Mouse (Mus musculus): ENCODE measurements around the gene E2f4. TPM values are rescaled to one million over a fixed set of nuclear protein-coding genes. Genes with fewer than 3 reads are reported as not detected.
A peak's percentile ranks its signal among the peaks of the same experiment; 100 is the strongest.

The E2f4 gene
- polyA plus RNA-seq, 1 experiment from 2014 or later: 51.0 TPM

DNA sequence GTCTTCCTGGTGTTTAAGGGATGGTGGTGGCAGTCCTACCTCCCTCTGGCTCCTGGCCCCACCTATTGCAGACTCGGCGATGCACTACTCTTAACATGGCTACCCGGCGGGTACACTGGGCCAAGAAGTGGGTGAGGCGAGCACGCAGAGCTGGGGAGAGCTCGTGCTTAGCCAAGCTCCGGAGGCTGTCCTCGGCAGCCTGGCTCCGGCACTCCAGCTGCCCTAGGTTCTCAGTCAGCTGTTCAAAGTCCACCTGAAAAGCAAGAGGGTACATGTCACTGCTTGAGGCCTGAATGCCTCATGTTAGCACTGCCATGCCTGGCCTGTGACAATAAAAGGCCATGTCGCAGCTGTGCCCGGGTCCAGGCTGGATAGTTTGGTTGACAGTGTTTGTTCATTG lies 32.9 kb downstream of the E2f4 start:
- H3K4me2 ChIP-seq: no peak overlapping the region
- H3K36me3 ChIP-seq: peaks cover 41% of the 10 kb centered on the region
- no peaks in the 10 kb centered on the region for H3K27me3 ChIP-seq
- H3K9ac ChIP-seq: no peak overlapping the region
- H3K27ac ChIP-seq (replicated peaks): no peak overlapping the region
- no peak overlapping the region for H3K4me3 ChIP-seq
- H3K9me3 ChIP-seq: no peaks in the 10 kb centered on the region
- 97% methylated on average over 12 of the region's 12 CpGs for WGBS
- H3K4me1 ChIP-seq (replicated peaks): peaks cover 13% of the 10 kb centered on the region
- ATAC-seq (ENCODE audit: low FRiP score, low read depth): no peak

DNA sequence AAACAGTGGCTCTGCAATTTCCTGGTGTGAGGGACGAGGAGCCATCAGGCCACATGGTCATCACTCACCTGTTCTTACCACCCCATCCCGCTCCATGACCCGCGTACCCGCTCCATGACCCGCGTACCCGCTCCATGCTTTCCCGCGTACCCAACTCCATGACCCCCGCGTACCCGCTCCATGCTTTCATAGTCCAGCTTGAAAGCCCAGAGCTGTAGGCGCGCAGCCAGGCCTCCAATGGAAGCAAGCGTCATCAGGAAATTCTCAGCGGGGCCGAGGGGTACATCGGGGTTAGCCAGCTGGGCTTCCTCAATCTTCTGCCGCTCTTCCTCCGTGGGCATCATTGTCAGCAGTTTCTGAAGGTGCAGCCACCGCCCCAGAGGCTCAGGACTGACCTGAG lies 34.0 kb downstream of the E2f4 start:
- Histone ChIP-seq H3K27me3 (no peaks in the 10 kb centered on the region), H3K4me1 (replicated peaks) (peaks cover 10% of the 10 kb centered on the region), H3K4me2 (no peak overlapping the region), H3K9me3 (no peaks in the 10 kb centered on the region), H3K36me3 (peaks cover 41% of the 10 kb centered on the region), H3K4me3 (no peak overlapping the region), H3K9ac (no peak overlapping the region), H3K27ac (replicated peaks) (no peak overlapping the region)
- WGBS: 94% methylated on average over 22 of the region's 22 CpGs
- no peak for ATAC-seq (ENCODE audit: low FRiP score, low read depth)

DNA sequence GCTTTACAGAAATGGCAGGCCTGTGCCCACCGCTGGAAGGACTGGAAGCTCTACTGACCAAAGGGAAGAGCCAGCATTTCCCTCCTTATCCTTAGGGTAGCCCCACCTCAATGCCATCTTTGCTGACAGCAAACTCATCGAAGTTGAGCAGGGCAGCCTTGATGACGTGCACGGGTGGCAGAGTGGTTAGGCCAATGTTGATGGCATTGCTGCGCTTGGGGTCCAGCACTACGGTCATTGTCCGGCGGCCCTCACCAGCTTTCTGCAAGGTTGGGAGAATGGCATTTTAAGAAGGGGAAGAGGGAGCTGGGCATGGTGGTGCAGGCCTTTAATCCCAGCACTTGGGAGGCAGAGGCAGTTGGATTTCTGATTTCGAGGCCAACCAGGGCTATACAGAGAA lies 34.5 kb downstream of the E2f4 start:
- H3K4me1 ChIP-seq (replicated peaks): peaks cover 7% of the 10 kb centered on the region
- peaks cover 41% of the 10 kb centered on the region for H3K36me3 ChIP-seq
- H3K27me3 ChIP-seq: no peaks in the 10 kb centered on the region
- 96% methylated on average over 9 of the region's 9 CpGs for WGBS
- no peaks in the 10 kb centered on the region for H3K9me3 ChIP-seq
- ATAC-seq (ENCODE audit: low FRiP score, low read depth): no peak
- H3K4me3 ChIP-seq: no peak overlapping the region
- H3K9ac ChIP-seq: no peak overlapping the region
- no peak overlapping the region for H3K4me2 ChIP-seq
- H3K27ac ChIP-seq (replicated peaks): no peak overlapping the region

DNA sequence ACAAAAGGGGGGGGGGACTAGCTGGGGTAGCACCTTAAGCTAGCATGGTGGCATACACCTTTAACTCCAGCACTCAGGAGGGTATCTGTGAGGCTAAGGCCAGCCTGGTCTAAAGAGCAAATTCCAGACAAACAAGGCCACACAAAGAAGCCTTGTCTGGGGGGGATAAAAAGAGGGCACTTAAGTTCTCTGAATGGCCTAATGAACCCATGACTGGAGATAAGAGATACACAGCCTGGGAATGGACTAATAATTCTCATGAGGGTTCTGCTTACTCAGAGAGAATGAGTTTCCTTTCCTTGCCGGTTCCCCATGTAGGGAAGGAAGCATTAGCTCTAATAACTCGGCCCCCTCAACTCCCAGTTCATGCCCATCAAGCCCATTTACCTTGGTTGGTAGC lies 35.1 kb downstream of the E2f4 start:
- H3K9me3 ChIP-seq: no peaks in the 10 kb centered on the region
- H3K27me3 ChIP-seq: no peaks in the 10 kb centered on the region
- H3K4me1 ChIP-seq (replicated peaks): peaks cover 1% of the 10 kb centered on the region
- 74% methylated on average over 2 of the region's 2 CpGs for WGBS
- H3K4me2 ChIP-seq: no peak overlapping the region
- ATAC-seq (ENCODE audit: low FRiP score, low read depth): no peak
- H3K27ac ChIP-seq (replicated peaks): no peak overlapping the region
- no peak overlapping the region for H3K9ac ChIP-seq
- no peak overlapping the region for H3K4me3 ChIP-seq
- peaks cover 41% of the 10 kb centered on the region for H3K36me3 ChIP-seq

DNA sequence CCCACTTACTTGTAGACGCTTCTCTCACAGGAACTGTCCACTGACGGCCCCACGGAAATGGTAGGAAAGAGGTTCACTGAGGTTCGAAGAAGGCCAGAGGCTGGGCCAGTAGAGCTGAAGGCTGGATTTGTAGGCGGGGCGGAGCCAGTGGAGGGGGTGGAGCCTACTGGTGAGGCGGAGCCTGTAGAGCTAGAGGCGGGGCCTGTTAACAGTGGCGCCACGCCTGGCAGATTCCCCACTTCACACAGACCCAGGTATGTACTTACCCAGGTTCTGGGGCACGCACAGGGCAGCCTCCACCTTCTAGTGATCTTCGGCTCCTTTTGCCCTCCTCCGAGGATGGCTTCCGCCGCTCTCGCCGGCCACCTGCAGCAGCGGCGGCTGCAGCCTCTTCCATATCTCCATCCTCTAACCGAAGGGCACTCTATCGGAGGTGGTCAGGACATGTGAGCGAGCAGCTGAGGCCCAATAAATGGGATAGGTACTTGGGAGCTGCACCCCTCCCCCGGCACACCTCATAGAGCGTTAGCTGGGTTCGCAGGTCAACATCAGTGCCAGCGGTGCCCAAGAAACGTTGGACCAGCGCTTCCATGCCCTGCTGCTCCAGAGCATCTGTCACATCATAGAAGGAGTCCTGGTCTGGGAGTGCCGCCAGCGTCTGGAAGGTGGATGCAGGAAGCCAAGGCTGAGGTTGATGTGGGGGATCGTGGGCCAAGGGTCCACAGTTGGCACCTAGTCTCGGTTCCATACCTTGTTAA lies 39.1 kb downstream of the E2f4 start:
- peak overlapping the region; percentile 17 for H3K4me3 ChIP-seq
- ATAC-seq (ENCODE audit: low FRiP score, low read depth): peak; percentile 36; the same call in 1 of the 2 replicates
- H3K36me3 ChIP-seq: peaks cover 7% of the 10 kb centered on the region
- H3K4me2 ChIP-seq: peak overlapping the region; percentile 30
- H3K27me3 ChIP-seq: no peaks in the 10 kb centered on the region
- H3K27ac ChIP-seq (replicated peaks): no peak overlapping the region
- H3K9ac ChIP-seq: no peak overlapping the region
- H3K9me3 ChIP-seq: no peaks in the 10 kb centered on the region
- WGBS: 50% methylated on average over 32 of the region's 32 CpGs
- H3K4me1 ChIP-seq (replicated peaks): peaks cover 3% of the 10 kb centered on the region

DNA sequence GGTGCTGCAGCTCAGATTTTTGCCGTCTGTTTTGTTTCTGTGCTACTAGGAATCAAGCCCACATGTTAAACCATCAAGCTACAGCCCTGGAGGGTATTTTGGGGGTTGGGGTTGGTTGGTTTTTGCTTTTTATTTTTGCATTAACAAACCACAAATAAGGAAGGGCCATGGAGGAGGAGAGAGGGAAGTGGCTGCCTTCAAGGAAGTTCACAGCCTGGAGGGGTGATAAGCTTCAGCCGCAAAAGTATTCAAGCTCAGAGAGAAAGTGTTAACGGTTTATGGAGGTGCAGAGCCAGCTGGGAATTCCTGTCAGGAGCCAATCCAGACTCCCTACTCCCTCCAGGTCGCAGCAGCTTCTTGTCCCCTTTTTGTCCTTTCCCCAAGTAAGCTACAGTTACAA lies 41.5 kb downstream of the E2f4 start:
- peaks cover 5% of the 10 kb centered on the region for H3K4me1 ChIP-seq (replicated peaks)
- H3K9me3 ChIP-seq: no peaks in the 10 kb centered on the region
- peaks cover 3% of the 10 kb centered on the region; the same call in 1 of the 2 replicates for H3K36me3 ChIP-seq
- WGBS: 69% methylated on average over 4 of the region's 4 CpGs
- no peak overlapping the region for H3K4me2 ChIP-seq
- ATAC-seq (ENCODE audit: low FRiP score, low read depth): no peak
- H3K27ac ChIP-seq (replicated peaks): no peak overlapping the region
- H3K27me3 ChIP-seq: no peaks in the 10 kb centered on the region
- no peak overlapping the region for H3K4me3 ChIP-seq
- no peak overlapping the region for H3K9ac ChIP-seq

DNA sequence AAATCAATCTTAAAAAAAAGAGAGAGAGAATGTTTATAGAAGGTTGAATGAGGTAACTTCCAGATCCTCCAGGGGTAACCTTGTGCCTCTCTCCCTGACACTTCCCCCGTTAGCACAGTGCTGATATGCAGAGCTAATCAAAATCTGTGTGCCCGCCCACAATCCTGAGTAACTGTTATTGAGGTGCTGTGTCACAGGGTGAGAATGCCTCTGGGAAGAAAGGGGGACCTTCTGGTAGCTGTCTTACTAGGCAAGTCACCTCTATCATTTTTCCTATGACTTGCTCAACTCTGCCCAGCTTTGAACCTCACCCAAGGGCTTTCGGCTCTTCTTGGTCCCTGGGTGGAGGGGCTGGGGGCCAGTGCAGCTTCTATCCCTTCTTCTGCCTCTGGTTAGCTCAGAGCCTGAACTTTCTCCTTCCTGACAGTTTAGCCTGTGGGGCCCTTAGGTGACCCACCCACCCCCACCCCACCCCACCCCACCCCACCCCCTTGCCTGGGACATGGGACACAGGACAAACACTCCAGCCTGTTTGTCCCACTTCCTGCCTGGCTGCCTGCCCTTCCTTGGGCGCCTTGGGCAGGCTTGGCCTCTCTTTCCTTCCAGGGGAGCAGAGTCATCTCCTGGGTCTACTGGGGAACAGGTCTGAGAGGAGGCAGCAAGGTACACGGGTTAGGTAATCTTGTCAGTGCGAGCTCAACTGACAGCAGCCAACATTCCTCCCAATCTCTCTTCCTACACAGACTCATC lies 42.6 kb downstream of the E2f4 start:
- ATAC-seq (ENCODE audit: low FRiP score, low read depth): no peak
- peaks cover 5% of the 10 kb centered on the region for H3K4me1 ChIP-seq (replicated peaks)
- no peak overlapping the region for H3K4me2 ChIP-seq
- H3K27me3 ChIP-seq: no peaks in the 10 kb centered on the region
- WGBS: 82% methylated on average over 6 of the region's 6 CpGs
- no peak overlapping the region for H3K9ac ChIP-seq
- no peaks in the 10 kb centered on the region for H3K36me3 ChIP-seq
- no peaks in the 10 kb centered on the region for H3K9me3 ChIP-seq
- no peak overlapping the region for H3K27ac ChIP-seq (replicated peaks)
- no peak overlapping the region for H3K4me3 ChIP-seq

DNA sequence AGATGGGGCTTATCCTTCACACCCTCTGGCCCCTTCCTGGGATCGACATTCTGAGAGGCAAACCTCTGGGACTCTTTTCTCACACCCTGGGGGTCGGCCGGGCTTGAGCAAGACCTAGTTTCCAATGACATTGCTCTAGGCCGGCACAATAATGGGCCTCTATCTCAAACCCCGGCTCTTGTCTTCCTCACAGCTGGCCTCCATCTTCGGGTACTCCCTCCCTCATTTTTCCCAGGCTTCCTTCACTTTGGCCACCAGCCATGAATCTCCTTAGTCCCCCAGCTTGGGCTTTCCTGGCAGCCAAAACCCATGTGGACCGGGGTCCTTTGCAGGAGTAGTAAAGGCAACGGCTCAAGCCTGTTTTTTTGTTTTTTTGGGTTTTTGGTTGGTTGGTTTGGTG lies 43.9 kb downstream of the E2f4 start:
- no peak for ATAC-seq (ENCODE audit: low FRiP score, low read depth)
- Histone ChIP-seq H3K9ac (no peak overlapping the region), H3K4me3 (no peak overlapping the region), H3K9me3 (no peaks in the 10 kb centered on the region), H3K27me3 (no peaks in the 10 kb centered on the region), H3K4me1 (replicated peaks) (peaks cover 5% of the 10 kb centered on the region), H3K4me2 (no peak overlapping the region), H3K36me3 (no peaks in the 10 kb centered on the region), H3K27ac (replicated peaks) (peak overlapping the region; percentile 10; the same call in 1 of the 2 replicates)
- 35% methylated on average over 8 of the region's 8 CpGs for WGBS

DNA sequence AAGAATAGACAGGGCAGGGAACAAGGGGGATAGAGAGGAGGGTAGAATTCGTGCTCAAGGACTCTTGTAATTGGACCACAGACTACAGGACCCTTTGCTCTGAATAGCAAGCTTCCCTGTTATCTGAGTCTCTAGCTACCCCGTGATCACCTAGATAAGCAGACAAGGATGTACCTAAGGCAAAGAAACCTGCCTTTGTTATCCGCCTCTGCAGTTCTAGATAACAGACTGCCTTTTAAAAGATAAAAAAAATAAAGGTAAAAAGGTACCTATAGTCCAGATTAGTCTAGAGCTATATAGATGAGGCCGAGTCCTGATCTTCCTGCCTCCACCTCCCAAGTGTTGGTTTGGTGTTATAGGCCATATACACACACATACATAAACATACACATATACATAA lies 45.3 kb downstream of the E2f4 start:
- H3K27me3 ChIP-seq: no peaks in the 10 kb centered on the region; the same call in 1 of the 2 replicates
- H3K27ac ChIP-seq (replicated peaks): no peak overlapping the region
- no peaks in the 10 kb centered on the region for H3K9me3 ChIP-seq
- H3K4me2 ChIP-seq: no peak overlapping the region
- WGBS: 79% methylated on average over 4 of the region's 4 CpGs
- no peak overlapping the region for H3K9ac ChIP-seq
- H3K4me1 ChIP-seq (replicated peaks): peaks cover 18% of the 10 kb centered on the region
- H3K4me3 ChIP-seq: no peak overlapping the region
- no peaks in the 10 kb centered on the region for H3K36me3 ChIP-seq
- no peak for ATAC-seq (ENCODE audit: low FRiP score, low read depth)

DNA sequence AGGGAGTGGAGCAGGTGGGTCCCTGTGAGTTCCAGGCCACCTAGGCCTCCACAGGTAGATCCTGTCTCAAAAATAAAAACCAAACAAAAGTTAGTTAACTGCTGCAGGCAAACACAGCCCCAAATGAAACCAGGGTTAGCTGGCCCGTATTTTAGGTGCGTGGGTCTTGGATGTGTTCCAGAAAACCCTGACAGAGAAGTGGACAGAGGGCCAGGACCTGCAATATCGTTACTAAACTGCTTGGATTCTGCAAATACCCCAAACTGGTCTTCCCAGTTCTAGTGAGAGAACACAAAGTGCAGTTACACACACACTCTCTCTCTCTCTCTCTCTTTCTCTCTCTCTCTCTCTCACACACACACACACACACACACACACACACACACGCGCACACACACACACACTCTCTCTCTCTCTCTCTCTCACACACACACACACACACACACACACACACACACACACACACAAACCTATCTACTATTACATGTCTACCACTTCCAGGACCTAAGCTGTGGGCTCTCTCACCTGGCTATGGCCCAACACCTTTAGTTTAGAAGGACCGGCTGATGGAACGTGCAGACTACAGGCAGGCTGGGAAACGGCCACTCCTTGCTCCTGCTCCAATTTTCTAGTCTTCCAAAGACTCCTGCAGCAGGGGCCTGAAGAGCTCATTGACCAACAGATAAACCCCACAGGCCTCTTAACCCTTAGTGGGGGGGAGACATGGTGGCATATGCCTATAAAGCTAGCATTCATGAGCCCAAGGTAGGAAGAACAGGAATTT lies 46.5 kb downstream of the E2f4 start:
- 73% methylated on average over 8 of the region's 8 CpGs for WGBS
- no peak overlapping the region for H3K27ac ChIP-seq (replicated peaks)
- no peaks in the 10 kb centered on the region for H3K9me3 ChIP-seq
- H3K27me3 ChIP-seq: no peaks in the 10 kb centered on the region; the same call in 1 of the 2 replicates
- no peak overlapping the region for H3K4me2 ChIP-seq
- no peak overlapping the region for H3K4me3 ChIP-seq
- H3K36me3 ChIP-seq: no peaks in the 10 kb centered on the region
- no peak overlapping the region for H3K9ac ChIP-seq
- ATAC-seq (ENCODE audit: low FRiP score, low read depth): no peak
- H3K4me1 ChIP-seq (replicated peaks): peaks cover 24% of the 10 kb centered on the region

DNA sequence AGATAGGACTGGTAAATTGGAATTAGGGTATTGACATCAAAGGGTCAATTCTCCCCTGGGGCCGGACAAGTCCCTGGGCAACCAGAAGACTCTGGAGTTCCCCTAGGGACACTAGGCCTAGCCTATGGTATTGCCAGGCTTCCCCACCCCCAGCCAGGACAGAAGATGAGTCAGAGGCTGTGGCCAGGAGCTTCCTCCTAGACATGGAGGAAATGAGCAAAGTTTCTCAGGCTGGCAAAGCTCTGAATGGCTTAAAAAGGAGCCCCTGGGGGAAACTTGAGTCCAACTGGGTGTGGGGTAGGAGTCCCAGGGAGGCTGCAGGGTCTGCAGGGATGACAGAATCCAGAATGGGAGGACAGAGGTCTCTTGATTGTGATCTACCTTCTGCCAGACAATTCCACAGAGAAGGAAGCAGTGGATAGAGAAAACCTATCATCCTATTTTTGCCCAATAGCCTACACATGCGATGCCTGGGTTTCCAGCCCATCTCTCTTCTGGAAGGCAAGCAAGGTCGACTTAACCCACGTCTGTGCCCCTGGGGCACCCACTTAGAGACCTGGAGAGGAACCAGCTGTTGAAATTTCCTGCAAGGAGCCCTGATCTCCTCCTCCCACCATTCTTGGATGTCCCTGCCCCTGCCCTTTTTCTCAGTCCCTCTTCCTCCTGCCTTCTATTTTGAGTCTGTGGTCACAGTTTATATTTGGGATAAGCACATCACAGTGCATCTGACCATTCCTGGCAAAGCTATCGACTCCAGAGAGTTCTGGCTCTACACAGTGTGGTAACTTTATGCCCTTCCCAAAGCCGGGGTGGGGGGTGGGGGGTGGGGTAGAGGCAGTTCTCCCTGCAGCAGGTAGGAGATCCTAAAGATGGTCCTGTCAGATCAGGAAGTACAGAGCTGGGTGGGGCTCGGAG lies 47.9 kb downstream of the E2f4 start:
- Histone ChIP-seq H3K9me3 (no peaks in the 10 kb centered on the region), H3K4me1 (replicated peaks) (peaks cover 31% of the 10 kb centered on the region), H3K9ac (no peak overlapping the region), H3K27me3 (no peaks in the 10 kb centered on the region; the same call in 1 of the 2 replicates), H3K36me3 (no peaks in the 10 kb centered on the region), H3K4me3 (no peak overlapping the region), H3K4me2 (no peak overlapping the region), H3K27ac (replicated peaks) (no peak overlapping the region)
- 77% methylated on average over 7 of the region's 7 CpGs for WGBS
- no peak for ATAC-seq (ENCODE audit: low FRiP score, low read depth)

Measured in hindbrain, embryonic 15.5 days (tissue).